Mouse (Mus musculus): ENCODE results near the gene Draxin.

Draxin gene

GRCm38 (mm10) chr4:148117392-148117791 lies 13.1 kb downstream of the Draxin start:
- in situ Hi-C loops (cut with MseI, MboI) = loop anchor here (5.0 kb wide), 2 partner anchors 45 to 50 kb away; partner anchors contain the start of genes Fbxo2 (in 1 of the 2) and Fbxo44 (in 1 of the 2)

DNA sequence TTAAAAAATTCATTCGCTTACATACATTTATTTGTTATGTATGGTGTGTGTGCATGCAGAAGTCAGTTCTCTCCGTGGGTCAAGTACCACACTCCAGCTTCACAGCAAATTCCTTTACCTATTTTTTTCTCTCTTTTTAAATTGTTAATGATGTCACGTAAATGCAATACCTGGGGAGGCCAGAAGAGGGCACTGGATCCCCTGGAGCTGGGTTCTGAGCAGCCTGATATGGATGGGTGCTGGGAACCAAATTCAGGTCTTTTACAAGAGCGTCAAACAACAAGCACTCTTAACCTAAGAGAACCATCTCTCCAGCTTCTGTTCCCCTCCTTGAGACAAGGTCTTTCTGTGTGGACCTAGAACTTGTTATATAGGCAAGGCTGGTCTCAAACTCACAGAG lies 13.8 kb downstream of the Draxin start:
- in situ Hi-C loops (cut with MseI, MboI) = loop anchor here (5.0 kb wide), 2 partner anchors 46 to 51 kb away; partner anchors contain the start of genes Fbxo2 (in 1 of the 2) and Fbxo44 (in 1 of the 2)

DNA sequence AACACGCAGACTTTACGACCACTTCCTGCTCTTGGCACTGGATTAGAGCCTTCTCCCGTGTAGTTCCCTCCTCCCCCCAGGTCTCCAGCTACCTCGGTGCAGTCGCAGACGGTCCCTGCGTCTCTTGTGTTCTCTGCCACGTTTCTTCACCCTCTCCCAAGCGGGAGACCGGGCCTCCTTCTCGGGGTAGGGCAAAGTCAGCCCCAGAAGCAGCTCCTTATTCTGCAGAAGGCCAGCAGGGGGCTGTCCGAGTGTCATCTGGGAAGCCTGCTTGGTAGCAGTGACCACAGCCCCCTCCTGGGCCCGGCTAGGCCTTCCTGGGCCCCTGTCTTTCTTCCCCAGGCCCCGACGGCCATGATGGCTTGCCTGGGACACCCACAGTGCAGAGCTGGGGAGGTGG lies 15.0 kb downstream of the Draxin start:
- in situ Hi-C loops (cut with MseI, MboI) = loop anchor here (5.0 kb wide), 2 partner anchors 47 to 52 kb away; partner anchors contain the start of genes Fbxo2 (in 1 of the 2) and Fbxo44 (in 1 of the 2)

GRCm38 (mm10) chr4:148114758-148115391 lies 15.6 kb downstream of the Draxin start:
- in situ Hi-C loops (cut with MseI, MboI) = loop anchor here (5.0 kb wide), 2 partner anchors 47 to 52 kb away; partner anchors contain the start of genes Fbxo2 (in 1 of the 2) and Fbxo44 (in 1 of the 2)

DNA sequence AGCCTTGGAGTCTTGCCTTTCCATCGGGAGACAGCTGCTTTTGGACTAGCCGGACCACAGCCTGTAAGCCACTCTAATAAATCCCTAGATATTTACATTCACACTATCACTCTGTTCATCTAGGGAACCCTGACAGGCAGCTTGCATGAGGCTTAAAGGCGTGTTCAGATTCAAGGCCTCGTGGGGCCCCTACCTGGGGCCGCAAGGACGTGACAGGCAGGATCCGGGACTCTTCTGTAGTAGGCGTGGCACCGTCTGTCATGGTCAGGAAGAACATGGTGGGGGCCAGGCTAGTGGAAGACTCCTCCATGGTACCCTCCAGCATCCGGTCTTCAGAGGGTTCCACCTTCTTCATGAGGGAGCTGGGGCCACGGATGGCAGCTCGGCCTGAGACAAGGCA lies 18.0 kb downstream of the Draxin start:
- in situ Hi-C loops (cut with MseI, MboI) = no loop called here

- in situ Hi-C loops (cut with MseI, MboI) = no loop called here
These were observed 21.3 kb downstream of the Draxin start for GRCm38 (mm10) chr4:148109215-148109614.

DNA sequence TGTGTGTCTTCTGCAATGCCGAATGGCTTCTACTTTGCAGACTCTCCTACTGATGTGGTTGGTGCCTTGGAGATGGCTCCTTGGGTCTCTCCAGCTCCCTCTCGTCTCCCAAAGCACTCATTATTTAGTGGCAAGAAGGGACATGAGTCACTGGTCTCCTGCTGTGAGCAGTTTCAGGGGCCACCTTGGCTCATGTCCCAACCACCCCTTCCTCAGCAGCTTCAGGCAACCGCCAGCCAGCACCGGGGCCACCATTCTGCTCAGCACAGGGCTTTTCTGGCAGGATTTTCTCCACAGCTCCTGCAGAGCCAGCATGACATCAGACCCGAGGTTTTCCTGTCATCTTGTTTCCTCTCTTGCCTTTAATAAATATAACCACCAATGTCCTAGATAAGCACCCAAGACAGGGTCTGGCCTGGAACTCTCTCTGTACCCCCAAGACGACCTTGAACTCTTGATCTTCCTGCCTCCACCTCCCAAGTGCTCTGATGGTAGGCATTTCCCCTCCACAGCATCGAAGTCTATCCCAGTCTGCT lies 21.9 kb downstream of the Draxin start:
- in situ Hi-C loops (cut with MseI, MboI) = no loop called here

DNA sequence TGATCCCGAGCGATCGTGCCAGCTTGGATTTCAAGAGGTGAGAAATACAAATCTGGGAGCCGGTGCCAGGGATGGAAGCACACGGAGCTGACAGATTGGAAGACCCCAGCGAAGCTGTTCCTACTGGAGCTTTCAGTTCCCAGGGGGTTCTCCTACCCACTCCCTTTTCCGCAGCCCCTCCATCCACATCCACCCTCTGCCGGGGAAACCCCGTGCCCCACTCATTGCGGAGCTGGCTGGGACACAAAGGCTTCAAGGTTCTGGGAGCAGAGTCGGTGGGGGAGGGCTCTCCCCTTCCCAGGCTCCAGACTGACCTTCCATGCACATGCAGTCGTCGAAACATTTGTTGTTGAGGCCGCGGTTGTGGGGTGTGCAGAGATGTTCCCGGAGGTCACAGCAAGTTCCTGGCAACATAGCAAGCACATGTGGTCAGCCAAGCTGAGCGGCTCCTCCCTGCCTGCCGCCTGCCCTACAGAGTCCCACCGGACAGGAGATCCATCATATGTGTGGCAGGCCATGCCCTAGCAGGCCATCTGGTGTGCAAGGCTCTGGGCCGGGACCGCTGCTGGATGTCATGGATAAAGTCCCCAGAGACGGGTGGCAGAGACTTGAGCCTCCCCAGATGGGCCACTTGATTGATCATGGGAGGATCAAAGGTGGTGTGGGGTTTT lies 22.7 kb downstream of the Draxin start:
- in situ Hi-C loops (cut with MseI, MboI) = no loop called here

DNA sequence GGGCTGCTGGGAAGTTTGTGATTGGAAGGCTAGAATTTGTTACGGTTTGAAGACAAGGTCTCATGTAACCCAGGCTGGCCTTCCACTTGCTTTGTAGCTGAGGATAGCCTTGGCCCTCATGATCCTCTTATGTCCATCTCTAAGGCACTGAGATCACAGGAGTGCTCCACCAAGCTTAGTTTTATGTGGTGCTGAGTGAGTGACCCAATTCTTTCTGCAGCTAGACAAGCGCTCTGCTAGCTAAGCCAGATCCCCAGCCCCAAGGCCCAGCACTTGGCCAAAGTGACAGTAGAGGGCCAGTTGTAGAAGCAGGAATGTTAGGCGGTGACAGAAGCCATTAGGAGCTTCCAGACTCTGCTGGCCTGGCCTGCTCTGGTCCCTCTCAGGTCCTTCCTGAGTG lies 26.4 kb downstream of the Draxin start:
- in situ Hi-C loops (cut with MseI, MboI) = no loop called here

DNA sequence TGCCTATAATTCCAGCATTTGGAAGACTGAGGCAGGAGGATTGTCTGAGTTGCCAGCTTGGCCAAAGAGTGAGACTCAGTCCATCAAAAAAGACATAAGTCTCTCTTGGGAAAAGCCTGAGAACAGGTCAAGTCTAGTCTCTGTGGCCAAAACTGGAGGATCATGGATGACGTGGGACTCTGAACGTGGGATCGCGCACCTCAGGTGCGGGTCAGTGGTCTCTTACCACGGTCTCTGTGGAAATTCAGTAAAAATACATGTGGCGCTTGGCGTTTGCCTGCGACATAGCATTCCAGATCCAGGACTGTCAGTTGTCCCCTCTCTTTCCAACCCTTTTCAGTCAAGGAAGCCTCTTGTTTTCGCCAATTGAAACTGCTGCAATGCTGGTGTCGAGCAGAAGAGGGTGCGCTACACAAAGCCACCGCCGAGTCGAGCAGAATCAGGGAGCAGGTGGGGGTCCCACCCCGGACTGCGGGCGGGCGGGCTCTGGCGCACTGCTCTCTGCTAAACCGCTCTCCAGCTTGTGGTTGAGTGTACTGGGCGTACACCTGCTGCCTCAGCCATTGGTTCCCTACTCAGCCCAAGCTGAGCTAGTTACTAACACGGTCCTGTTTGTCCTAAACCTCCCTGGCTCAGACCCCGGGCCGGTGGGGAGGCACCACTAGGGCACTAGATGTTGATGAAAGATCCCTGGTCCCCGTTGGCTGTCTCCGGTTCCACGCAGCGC lies 28.5 kb downstream of the Draxin start:
- in situ Hi-C loops (cut with MseI, MboI) = no loop called here

DNA sequence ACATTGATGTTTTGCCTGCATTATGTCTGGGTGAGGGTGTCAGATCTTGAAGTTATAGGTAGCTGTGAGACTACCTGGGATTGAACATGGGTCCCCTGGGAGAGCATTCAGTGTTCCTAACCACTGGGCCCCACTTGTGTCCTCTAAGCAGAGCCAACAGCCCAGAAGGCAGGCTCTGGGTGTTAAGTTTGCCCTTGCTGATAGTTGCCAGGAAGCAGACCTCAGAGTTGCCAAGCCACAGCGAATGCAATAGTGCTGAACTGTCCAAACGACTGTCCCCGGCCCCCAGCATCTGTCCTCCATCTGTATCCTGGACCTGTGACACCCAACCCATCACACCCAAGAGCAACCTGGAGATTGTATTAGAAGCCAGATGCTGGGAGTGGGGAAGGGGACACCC lies 31.8 kb downstream of the Draxin start:
- in situ Hi-C loops (cut with MseI, MboI) = no loop called here

GRCm38 (mm10) chr4:148097936-148098335 lies 32.6 kb downstream of the Draxin start:
- in situ Hi-C loops (cut with MseI, MboI) = no loop called here

GRCm38 (mm10) chr4:148095081-148095480 lies 35.4 kb downstream of the Draxin start:
- in situ Hi-C loops (cut with MseI, MboI) = no loop called here

- in situ Hi-C loops (cut with MseI, MboI) = no loop called here
These were observed 36.3 kb downstream of the Draxin start for GRCm38 (mm10) chr4:148094161-148094560.

GRCm38 (mm10) chr4:148092551-148093271 lies 37.8 kb downstream of the Draxin start:
- in situ Hi-C loops (cut with MseI, MboI) = no loop called here

DNA sequence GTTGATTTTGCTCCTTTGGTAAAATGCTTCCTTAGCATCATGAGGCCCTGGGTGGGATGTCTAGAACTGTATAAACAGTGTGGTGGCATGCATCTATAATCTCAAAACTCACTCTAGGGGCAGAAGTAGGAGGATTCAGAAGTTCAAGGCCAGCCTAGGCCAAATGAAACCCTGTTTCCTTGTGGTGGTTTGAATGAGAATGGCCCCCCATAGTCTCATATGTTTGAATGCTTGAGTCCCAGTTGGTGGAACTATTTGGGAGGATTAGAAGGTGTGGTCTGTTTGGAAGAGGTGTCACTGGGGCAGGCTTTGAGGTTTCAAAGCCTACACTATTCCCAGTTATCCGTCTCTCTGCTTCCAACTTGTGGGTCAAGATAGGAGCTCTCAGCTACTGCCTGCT lies 39.3 kb downstream of the Draxin start:
- in situ Hi-C loops (cut with MseI, MboI) = no loop called here

DNA sequence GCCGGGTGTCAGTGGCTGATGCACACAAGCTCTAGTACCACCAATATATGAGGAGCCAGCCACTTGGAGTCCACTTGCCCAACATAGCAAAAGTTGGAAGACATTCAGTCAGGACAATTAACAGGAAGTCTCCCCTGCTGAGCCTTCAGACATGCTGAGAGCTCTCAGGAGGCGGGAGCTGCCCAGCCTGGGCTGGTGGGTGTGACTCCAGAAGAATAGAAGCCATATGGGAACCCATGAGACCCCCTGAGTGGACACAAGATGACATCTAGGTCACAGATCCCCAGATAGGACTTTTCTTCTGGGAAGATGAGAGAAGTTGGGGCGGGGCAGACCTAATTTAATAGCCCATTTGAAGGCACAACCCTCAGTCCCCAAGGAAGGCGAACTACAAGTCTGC lies 41.3 kb downstream of the Draxin start:
- in situ Hi-C loops (cut with MseI, MboI) = no loop called here

- in situ Hi-C loops (cut with MseI, MboI) = no loop called here
These were observed 42.5 kb downstream of the Draxin start, which contains the start of gene Agtrap for GRCm38 (mm10) chr4:148087907-148088527. Gene Agtrap (minus strand): TSS chr4:148088031.

- in situ Hi-C loops (cut with MseI, MboI) = no loop called here
These were observed 43.2 kb downstream of the Draxin start for GRCm38 (mm10) chr4:148087091-148087906.

- in situ Hi-C loops (cut with MseI, MboI) = no loop called here
These were observed 44.6 kb downstream of the Draxin start for GRCm38 (mm10) chr4:148085907-148086305.
